Mouse (Mus musculus): ENCODE results near the gene Has1.

Gene Has1

GRCm38 (mm10) chr17:17843534-17844261 lies 11.3 kb downstream of the Has1 start:
- no peak for DNase-seq

- no peak for DNase-seq
Measured at GRCm38 (mm10) chr17:17840796-17841195, 14.2 kb downstream of the Has1 start.

GRCm38 (mm10) chr17:17839276-17839675 lies 15.7 kb downstream of the Has1 start:
- no peak for DNase-seq

- peak; percentile 89 to 95 for DNase-seq
Measured at GRCm38 (mm10) chr17:17837919-17838701, 16.9 kb downstream of the Has1 start.

- DNase-seq = no peak
Measured at GRCm38 (mm10) chr17:17837426-17837825, 17.6 kb downstream of the Has1 start.

- no peak for DNase-seq
Measured at GRCm38 (mm10) chr17:17836101-17836500, 18.9 kb downstream of the Has1 start.

- no peak for DNase-seq
Measured at GRCm38 (mm10) chr17:17834896-17835295, 20.1 kb downstream of the Has1 start.

GRCm38 (mm10) chr17:17830731-17831130 lies 24.3 kb downstream of the Has1 start:
- DNase-seq = no peak

GRCm38 (mm10) chr17:17829816-17830535 lies 25.0 kb downstream of the Has1 start:
- DNase-seq = no peak

- DNase-seq = no peak
Measured at GRCm38 (mm10) chr17:17829052-17829785, 25.8 kb downstream of the Has1 start.

GRCm38 (mm10) chr17:17828191-17828981 lies 26.6 kb downstream of the Has1 start:
- DNase-seq = no peak

- DNase-seq = no peak
Measured at GRCm38 (mm10) chr17:17827658-17828190, 27.3 kb downstream of the Has1 start.

GRCm38 (mm10) chr17:17826751-17827657 lies 28.0 kb downstream of the Has1 start, which contains the start of gene Spaca6:
Spaca6 (plus strand) TSS chr17:17827158.
- peak; percentile 34 to 39 for DNase-seq

GRCm38 (mm10) chr17:17825921-17826591 lies 28.9 kb downstream of the Has1 start:
- DNase-seq = no peak

- DNase-seq = no peak
Measured at GRCm38 (mm10) chr17:17823612-17824336, 31.2 kb downstream of the Has1 start.

GRCm38 (mm10) chr17:17795527-17795926 lies 59.5 kb downstream of the Has1 start:
- no peak for DNase-seq

Measured in spleen, adult 18-20 months (tissue).